Mouse (Mus musculus) forebrain, postnatal 0 days (tissue): ENCODE data around the gene Mt3. TPM values are rescaled to one million over a fixed set of nuclear protein-coding genes. Genes with fewer than 3 reads are reported as not detected.
A peak's percentile ranks its signal among the peaks of the same experiment; 100 is the strongest.

ENCODE experiments used
- ATAC-seq: fragments of 200-750 bp; cut with Nextera tagmentation; 2 replicates; pipeline ENCODE4 v1.8.0; 2017; ENCODE audit warnings: mild to moderate bottlenecking, moderate library complexity
- DNase-seq: peaks from one replicate; pipeline ENCODE4 v3.0.0-alpha.2; 2015
- H3K27ac ChIP-seq: fragments of 300-500 bp; sonication (generic); 2 replicates; pipeline ENCODE4 v1.5.1; 2014; ENCODE audit warnings: low read depth, mild to moderate bottlenecking, antibody characterized with exemption, low read length, moderate library complexity, mixed read lengths
- H3K27me3 ChIP-seq: fragments of 300-500 bp; sonication (generic); 2 replicates; pipeline ENCODE4 v1.6.1; 2014; ENCODE audit warnings: mild to moderate bottlenecking, low read length, mixed read lengths; ENCODE audit not compliant: insufficient read depth
- H3K36me3 ChIP-seq: fragments of 300-500 bp; sonication (generic); 2 replicates; pipeline ENCODE4 v1.6.1; 2014; ENCODE audit warnings: mild to moderate bottlenecking, moderate library complexity; ENCODE audit not compliant: insufficient read depth
- H3K4me1 ChIP-seq: fragments of 300-500 bp; sonication (generic); 2 replicates; pipeline ENCODE4 v1.6.1; 2014; ENCODE audit warnings: antibody characterized with exemption; ENCODE audit not compliant: insufficient read depth
- H3K4me2 ChIP-seq: fragments of 300-500 bp; sonication (generic); 2 replicates; pipeline ENCODE4 v1.6.1; 2014; ENCODE audit warnings: low read depth, mild to moderate bottlenecking, moderate library complexity
- H3K4me3 ChIP-seq: fragments of 300-500 bp; sonication (generic); 2 replicates; pipeline ENCODE4 v1.5.1; 2014; ENCODE audit warnings: low read depth, low read length, mixed read lengths
- H3K9ac ChIP-seq: fragments of 300-500 bp; sonication (generic); 2 replicates; pipeline ENCODE4 v1.6.1; 2014; ENCODE audit warnings: mild to moderate bottlenecking
- H3K9me3 ChIP-seq: fragments of 300-500 bp; sonication (generic); 2 replicates; pipeline ENCODE4 v1.6.1; 2016; ENCODE audit warnings: low read length
- CTCF ChIP-seq: sonication (generic); IDR thresholded peaks from 2 replicates; pipeline ENCODE4 v1.5.1; 2016; ENCODE audit warnings: antibody characterized with exemption, control low read depth, low read depth
- WGBS: fragments of 180-500 bp; shearing (Covaris S2); extraction: QIAGEN DNeasy Blood & Tissue Kit; methylation state at CpG from one replicate; pipeline ENCODE4 v1.1.7; 2014; 5-methylcytosine and 5-hydroxymethylcytosine counted together
- polyA plus RNA-seq: library from polyadenylated mRNA; unstranded; fragments of >200 nt; fragmentation: Nextera tagmentation; extraction: Ambion mirVana; gene quantifications from 2 replicates; pipeline ENCODE4 v1.2.1, GENCODE M21; 2015
- total RNA-seq: library from RNA; depleted of rRNA; stranded (reverse); fragments of >200 nt; gene quantifications from 2 replicates; pipeline ENCODE4 v1.2.3, GENCODE M21; 2014

Gene Mt3
- total and polyA plus RNA-seq, 2 experiments from 2014 or later = 341 to 445 TPM

DNA sequence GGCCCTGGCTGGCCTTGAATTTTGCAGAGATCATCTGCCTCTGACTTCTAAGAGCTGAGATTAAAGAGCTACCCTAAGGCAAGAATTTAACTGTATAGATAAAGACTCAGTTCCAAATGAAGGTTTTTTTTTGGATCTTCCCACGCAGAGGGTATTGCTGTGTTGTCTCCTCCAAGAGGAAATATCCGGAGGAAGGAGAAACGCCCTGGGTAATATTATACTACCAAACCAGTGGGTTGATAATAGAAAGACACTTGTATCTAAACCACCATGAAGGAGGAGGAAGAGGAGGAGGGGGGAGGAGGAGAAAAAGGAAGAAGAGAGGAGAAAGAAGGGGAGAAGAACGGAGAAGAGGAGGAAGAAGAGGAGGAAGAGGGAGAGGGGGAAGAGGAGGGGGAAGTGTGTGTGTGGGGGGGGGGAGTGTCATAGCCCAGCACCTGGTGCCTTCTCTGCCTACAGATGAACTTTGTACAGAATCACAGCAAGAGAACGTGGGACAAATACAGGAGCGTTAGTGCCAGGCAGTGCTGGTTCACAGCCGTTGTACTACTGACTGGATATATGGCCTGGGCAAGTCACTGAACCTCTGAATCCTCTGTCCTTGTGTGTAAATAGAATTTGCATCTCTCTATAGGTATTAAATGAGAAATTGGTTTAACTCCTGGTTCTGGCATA lies 25.4 kb downstream of the Mt3 start:
- DNase-seq (no peak), ATAC-seq (no peak)
- Histone ChIP-seq H3K27ac (no peak overlapping the region), H3K9ac (no peak overlapping the region), H3K4me1 (0 out of 2 replicates have a peak, but pooled peaks cover under 1% of the 10 kb centered on the region), H3K27me3 (peaks cover 14% of the 10 kb centered on the region; the same call in 1 of the 2 replicates), H3K36me3 (no peaks in the 10 kb centered on the region), H3K4me2 (no peak overlapping the region), H3K9me3 (no peaks in the 10 kb centered on the region), H3K4me3 (no peak overlapping the region)
- 68% methylated on average over 7 of the region's 7 CpGs for WGBS
- no peak for TF ChIP-seq CTCF

GRCm38 (mm10) chr8:94178857-94179712 lies 26.7 kb downstream of the Mt3 start, which contains the start of gene Mt1:
TSS of gene Mt1 (plus strand) at chr8:94179082.
- no peak for TF ChIP-seq CTCF
- peak within 1 kb of the TSS; percentile 39 for H3K4me3 ChIP-seq
- H3K4me1 ChIP-seq = no peaks in the 10 kb centered on the region
- peak within 1 kb of the TSS; percentile 35 for H3K9ac ChIP-seq
- peaks cover 24% of the 10 kb centered on the region; the same call in 1 of the 2 replicates for H3K27me3 ChIP-seq
- WGBS = under 1% methylated on average over 50 of the region's 50 CpGs
- H3K9me3 ChIP-seq = no peaks in the 10 kb centered on the region
- no peaks in the 10 kb centered on the region for H3K36me3 ChIP-seq
- ATAC-seq (peak; percentile 95), DNase-seq (peak; percentile 89)
- H3K27ac ChIP-seq = peak within 1 kb of the TSS; percentile 11
- peak within 1 kb of the TSS; percentile 75 for H3K4me2 ChIP-seq

DNA sequence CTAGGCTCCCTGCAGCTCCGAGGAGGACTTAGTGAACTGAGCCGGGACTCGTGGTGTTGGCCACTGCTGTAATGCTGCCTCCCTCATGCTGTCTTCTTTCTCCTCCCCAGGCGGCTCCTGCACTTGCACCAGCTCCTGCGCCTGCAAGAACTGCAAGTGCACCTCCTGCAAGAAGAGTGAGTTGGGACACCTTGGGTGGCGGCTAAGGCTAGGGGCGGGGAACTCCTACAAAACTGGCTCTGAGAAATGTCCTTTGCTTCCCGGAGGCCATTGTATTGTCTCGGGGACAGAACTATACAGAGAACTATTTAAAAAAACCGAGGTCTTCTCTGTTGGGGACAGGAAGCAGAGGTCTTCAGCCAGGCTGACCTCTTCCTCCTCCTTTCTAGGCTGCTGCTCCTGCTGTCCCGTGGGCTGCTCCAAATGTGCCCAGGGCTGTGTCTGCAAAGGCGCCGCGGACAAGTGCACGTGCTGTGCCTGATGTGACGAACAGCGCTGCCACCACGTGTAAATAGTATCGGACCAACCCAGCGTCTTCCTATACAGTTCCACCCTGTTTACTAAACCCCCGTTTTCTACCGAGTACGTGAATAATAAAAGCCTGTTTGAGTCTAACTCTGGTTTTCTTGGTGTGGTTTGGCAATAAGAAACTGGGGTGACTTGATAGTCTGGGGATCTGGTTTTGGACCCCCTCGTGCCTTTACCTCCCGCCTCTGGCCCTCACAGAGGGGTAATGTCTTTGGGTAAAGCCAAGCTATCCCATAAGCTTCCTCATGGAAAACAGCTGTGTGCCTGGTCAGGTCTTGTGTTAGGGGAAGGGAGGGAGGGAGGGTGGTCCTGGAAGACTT lies 27.5 kb downstream of the Mt3 start:
- Histone ChIP-seq H3K4me2 (peak overlapping the region; percentile 75), H3K36me3 (no peaks in the 10 kb centered on the region), H3K9me3 (no peaks in the 10 kb centered on the region), H3K4me3 (peak overlapping the region; percentile 39), H3K9ac (peak overlapping the region; percentile 35), H3K4me1 (no peaks in the 10 kb centered on the region), H3K27ac (peak overlapping the region; percentile 11), H3K27me3 (peaks cover 31% of the 10 kb centered on the region)
- no peak for ATAC-seq
- TF ChIP-seq CTCF = no peak
- DNase-seq = no peak
- WGBS = 6% methylated on average over 25 of the region's 25 CpGs

DNA sequence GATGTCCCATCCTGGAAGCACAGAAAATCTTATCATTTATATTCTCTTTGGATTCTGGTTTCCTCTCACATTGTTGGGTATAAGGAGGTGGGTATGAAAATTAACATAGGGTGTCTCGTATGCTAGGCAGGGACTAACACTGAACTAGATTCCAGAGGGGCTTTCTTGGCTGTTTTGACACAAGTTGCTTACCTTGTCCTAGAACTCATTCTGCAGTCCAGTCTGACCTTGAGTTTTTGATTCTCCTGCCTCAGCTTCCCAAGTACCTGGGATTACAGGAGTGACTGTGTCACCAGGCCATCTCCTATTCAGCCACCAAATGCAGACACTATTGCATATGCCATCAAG lies 28.1 kb downstream of the Mt3 start:
- TF ChIP-seq CTCF = no peak
- DNase-seq (no peak), ATAC-seq (no peak)
- no peak overlapping the region for H3K9ac ChIP-seq
- peaks cover 31% of the 10 kb centered on the region for H3K27me3 ChIP-seq
- peak overlapping the region; percentile 75; the same call in 1 of the 2 replicates for H3K4me2 ChIP-seq
- H3K4me3 ChIP-seq = peak overlapping the region; percentile 39; the same call in 1 of the 2 replicates
- 80% methylated on average over 1 of the region's 1 CpGs for WGBS
- H3K9me3 ChIP-seq = no peaks in the 10 kb centered on the region
- no peaks in the 10 kb centered on the region for H3K36me3 ChIP-seq
- no peaks in the 10 kb centered on the region for H3K4me1 ChIP-seq
- no peak overlapping the region for H3K27ac ChIP-seq

- Histone ChIP-seq H3K27me3 (peaks cover 36% of the 10 kb centered on the region), H3K9ac (no peak overlapping the region)
- no peak for ATAC-seq
Observed at GRCm38 (mm10) chr8:94182055-94182929, 29.9 kb downstream of the Mt3 start.

DNA sequence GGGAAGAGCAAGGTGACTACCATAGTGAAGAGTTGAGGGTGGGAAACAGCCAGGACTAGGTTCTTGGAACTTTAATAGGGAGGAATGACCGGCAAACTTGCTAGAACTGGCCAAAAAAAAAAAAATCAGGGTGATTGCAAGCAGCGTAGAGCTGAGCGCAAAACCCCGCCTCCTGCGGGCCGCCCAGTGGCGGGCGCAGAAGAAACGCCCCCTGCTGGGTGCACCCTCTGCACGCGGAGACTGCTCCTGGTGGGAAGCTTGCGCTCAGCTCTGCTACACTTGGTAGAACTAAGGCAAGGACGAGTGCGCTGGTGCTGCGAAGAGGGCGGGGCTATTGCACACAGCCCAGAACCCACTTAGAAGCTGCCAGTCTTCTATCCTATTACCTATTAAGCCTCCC lies 30.7 kb downstream of the Mt3 start:
- WGBS = under 1% methylated on average over 16 of the region's 16 CpGs
- Histone ChIP-seq H3K27me3 (peaks cover 36% of the 10 kb centered on the region), H3K9ac (no peak overlapping the region)

More at GRCm38 (mm10) chr8:94182055-94182929, 29.9 kb downstream of the Mt3 start:
- 74% methylated on average over 13 of the region's 13 CpGs for WGBS
- no peaks in the 10 kb centered on the region for H3K9me3 ChIP-seq
- H3K4me3 ChIP-seq = no peak overlapping the region
- no peaks in the 10 kb centered on the region for H3K4me1 ChIP-seq
- H3K36me3 ChIP-seq = no peaks in the 10 kb centered on the region
- DNase-seq = no peak
- H3K4me2 ChIP-seq = no peak overlapping the region
- no peak for TF ChIP-seq CTCF
- no peak overlapping the region for H3K27ac ChIP-seq

More for the DNA sequence above, 30.7 kb downstream of the Mt3 start:
- Histone ChIP-seq H3K27ac (no peak overlapping the region), H3K4me1 (no peaks in the 10 kb centered on the region), H3K36me3 (no peaks in the 10 kb centered on the region), H3K9me3 (no peaks in the 10 kb centered on the region), H3K4me2 (peak overlapping the region; percentile 29; the same call in 1 of the 2 replicates), H3K4me3 (no peak overlapping the region)
- peak; percentile 68 for TF ChIP-seq CTCF
- ATAC-seq (peak; percentile 67), DNase-seq (peak; percentile 73)
